Mouse (Mus musculus) heart, embryonic 11.5 days (tissue): ENCODE results near the gene Dgcr2. TPM values are rescaled to one million over a fixed set of nuclear protein-coding genes. Genes with fewer than 3 reads are reported as not detected.

Source experiments
- polyA plus RNA-seq: library from polyadenylated mRNA; unstranded; fragments of >200 nt; fragmentation: Nextera tagmentation; extraction: Ambion mirVana; gene quantifications from 2 replicates; pipeline ENCODE4 v1.2.1, GENCODE M21; 2014

Dgcr2 gene
- polyA plus RNA-seq, 1 experiment from 2014 or later = 44.8 TPM

Other genes with a start within 250 kb of the Dgcr2 start
- gene Med15, start 165.7 kb downstream of the Dgcr2 start, polyA plus RNA-seq = 31.6 and 32.9 TPM in 2 replicates
- gene Klhl22, start 138.9 kb downstream of the Dgcr2 start, polyA plus RNA-seq = 43.2 and 44.1 TPM in 2 replicates
- 7.2 and 9.6 TPM in 2 replicates for gene Scarf2, start 101.3 kb downstream of the Dgcr2 start, polyA plus RNA-seq
- 0.13 TPM in 1 of 2 replicates, not detected in the other for gene B830017H08Rik, start 65.4 kb downstream of the Dgcr2 start, polyA plus RNA-seq
- gene Car15, start 60.2 kb downstream of the Dgcr2 start, polyA plus RNA-seq = 1.0 and 1.9 TPM in 2 replicates
- gene Gm20518, start 6.9 kb downstream of the Dgcr2 start, polyA plus RNA-seq = 0.07 and 0.17 TPM in 2 replicates
- gene Tssk1, start 4.3 kb downstream of the Dgcr2 start, polyA plus RNA-seq = 0.07 TPM in 1 of 2 replicates, not detected in the other
- 0.11 TPM in 1 of 2 replicates, not detected in the other for gene Tssk2, start 75 bp upstream of the Dgcr2 start, polyA plus RNA-seq
- gene Ess2, start 12.8 kb upstream of the Dgcr2 start, polyA plus RNA-seq = 27.2 and 29.8 TPM in 2 replicates
- gene Gsc2, start 16.5 kb upstream of the Dgcr2 start, polyA plus RNA-seq = not detected in 2 replicates
- gene Slc25a1, start 29.7 kb upstream of the Dgcr2 start, polyA plus RNA-seq = 35.9 and 39.5 TPM in 2 replicates
- not detected in 2 replicates for gene Vpreb2, start 81.9 kb upstream of the Dgcr2 start, polyA plus RNA-seq
- 64.3 and 64.7 TPM in 2 replicates for gene Dgcr6, start 154.3 kb upstream of the Dgcr2 start, polyA plus RNA-seq
- gene Prodh, start 191.6 kb upstream of the Dgcr2 start, polyA plus RNA-seq = 8.0 TPM in 2 replicates
- 0.25 and 0.26 TPM in 2 replicates for gene Rtn4r, start 229.1 kb upstream of the Dgcr2 start, polyA plus RNA-seq